Mouse (Mus musculus) urinary bladder, adult 18-20 months (tissue): ENCODE results near the gene Naa30.

Experiments
- DNase-seq, 2 experiments: peaks; one replicate each; pipeline ENCODE4 v3.0.0; 2022; ENCODE audit warnings: low spot score in 2 of 2, mixed read lengths in 2 of 2

The Naa30 gene

GRCm38 (mm10) chr14:49226471-49226870, 54.4 kb downstream of the Naa30 start:
- DNase-seq = no peak

GRCm38 (mm10) chr14:49226986-49227385, 55.0 kb downstream of the Naa30 start:
- no peak for DNase-seq

- DNase-seq = no peak
Measured at GRCm38 (mm10) chr14:49231845-49232244, 59.8 kb downstream of the Naa30 start.

DNA sequence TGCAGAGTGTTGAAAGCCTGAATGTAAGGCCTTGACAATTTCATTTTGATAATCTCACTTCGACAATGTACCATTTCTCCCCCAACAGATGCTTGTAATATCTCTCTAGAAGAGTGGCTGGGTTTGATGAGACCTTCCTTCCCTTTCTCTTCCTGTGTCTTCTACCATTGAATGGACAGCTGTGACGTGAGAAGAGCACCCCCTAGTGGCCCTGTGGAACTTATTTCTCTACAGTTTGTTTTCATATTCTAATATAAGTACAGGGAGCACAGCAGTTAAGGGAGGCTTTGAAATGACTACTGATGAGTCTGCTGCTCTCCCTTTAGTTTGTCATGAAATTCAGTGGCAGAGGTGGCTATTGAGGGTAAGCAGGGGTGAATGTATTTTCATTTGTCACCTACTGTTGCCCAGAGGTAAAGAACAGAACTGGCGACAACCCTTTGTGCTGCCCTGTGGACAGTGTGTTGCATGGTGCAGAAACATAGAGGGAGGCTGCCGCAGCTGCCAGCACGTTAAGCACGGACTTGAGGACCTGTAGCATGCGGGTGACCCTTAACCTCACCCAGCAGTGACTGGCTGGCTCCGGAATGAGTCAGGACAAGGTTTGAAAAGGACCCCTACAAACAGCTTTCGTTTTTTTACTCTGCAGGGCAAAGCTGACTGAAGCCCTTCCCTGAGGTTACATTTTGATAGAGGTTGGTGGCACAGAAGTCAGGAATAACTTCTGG, 62.9 kb downstream of the Naa30 start:
- DNase-seq = no peak

GRCm38 (mm10) chr14:49238206-49238605, 66.2 kb downstream of the Naa30 start:
- DNase-seq = peak; percentile 26 to 31
